Mouse (Mus musculus) effector memory CD4-positive, alpha-beta T cell, adult 5 months (primary cell): ENCODE data around the gene Vmn1r188. TPM values are rescaled to one million over a fixed set of nuclear protein-coding genes. Genes with fewer than 3 reads are reported as not detected.

Experiments used
- polyA plus RNA-seq: library from polyadenylated mRNA; unstranded; fragments of 100-300 nt; shearing (Covaris generic); gene quantifications from one replicate; pipeline ENCODE4 v1.2.1, GENCODE M21; 2017

The Vmn1r188 gene
- polyA plus RNA-seq: not detected

GRCm38 (mm10) chr13:22084140-22084539 lies at the start of gene Vmn1r188:
Gene Vmn1r188 (plus strand): TSS chr13:22084440.

GRCm38 (mm10) chr13:22035267-22036148 lies 48.7 kb upstream of the Vmn1r188 start, which contains the start of the genes Hist1h2ah and Hist1h2bk:
Gene Hist1h2ah (minus strand): TSS chr13:22035568.
Gene Hist1h2bk (plus strand): TSS chr13:22035870.

GRCm38 (mm10) chr13:22041142-22041536 lies 43.1 kb upstream of the Vmn1r188 start, which contains the start of gene Hist1h4i:
Gene Hist1h4i (minus strand): TSS chr13:22041362.

GRCm38 (mm10) chr13:22042568-22043502 lies 41.4 kb upstream of the Vmn1r188 start, which contains the start of the genes Hist1h2ag and Hist1h2bj:
Gene Hist1h2ag (minus strand): TSS chr13:22042944.
Gene Hist1h2bj (plus strand): TSS chr13:22043214.

DNA sequence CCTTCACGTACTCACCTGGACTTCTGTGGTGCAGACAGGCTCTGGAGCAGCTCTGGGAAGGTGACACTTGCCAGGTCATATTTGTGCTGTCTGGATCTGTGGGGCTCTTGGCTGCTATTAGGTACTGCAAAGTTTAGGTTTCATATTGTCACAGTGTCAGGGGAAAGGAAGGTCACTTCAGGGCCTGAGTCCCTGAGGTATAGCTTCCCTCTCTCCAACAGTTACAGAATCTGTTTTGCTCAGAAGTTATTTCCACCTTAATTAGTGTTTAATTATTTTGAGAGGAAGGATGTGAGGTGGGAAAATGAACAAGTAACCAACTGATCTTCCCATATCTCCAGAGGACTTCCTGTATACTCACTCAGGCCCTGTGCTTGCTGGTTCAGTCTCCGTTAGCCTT lies 21.5 kb downstream of the Vmn1r188 start, which contains the start of gene Vmn1r189:
Gene Vmn1r189, minus strand, starts transcription at position 101 of the 400 bp plus-strand sequence.

Other genes with a start within 250 kb of the Vmn1r188 start
- gene Zfp184, start 139.3 kb upstream of the Vmn1r188 start, polyA plus RNA-seq: 0.39 TPM
- not detected for gene Pom121l2, start 103.2 kb upstream of the Vmn1r188 start, polyA plus RNA-seq
- 1.3 TPM for gene Prss16, start 74.7 kb upstream of the Vmn1r188 start, polyA plus RNA-seq
- gene Hist1h2ah, start 48.9 kb upstream of the Vmn1r188 start, polyA plus RNA-seq: 6.2 TPM
- not detected for gene Hist1h2bk, start 48.6 kb upstream of the Vmn1r188 start, polyA plus RNA-seq
- gene Hist1h4i, start 43.1 kb upstream of the Vmn1r188 start, polyA plus RNA-seq: 12.0 TPM
- gene Hist1h2ag, start 41.5 kb upstream of the Vmn1r188 start, polyA plus RNA-seq: 2.9 TPM
- gene Hist1h2bj, start 41.2 kb upstream of the Vmn1r188 start, polyA plus RNA-seq: not detected
- not detected for gene Vmn1r189, start 21.4 kb downstream of the Vmn1r188 start, polyA plus RNA-seq
- gene Vmn1r191, start 99.5 kb downstream of the Vmn1r188 start, polyA plus RNA-seq: 0.10 TPM
- gene Vmn1r192, start 106.7 kb downstream of the Vmn1r188 start, polyA plus RNA-seq: not detected
- gene Vmn1r193, start 138.7 kb downstream of the Vmn1r188 start, polyA plus RNA-seq: not detected
- not detected for gene Vmn1r194, start 159.8 kb downstream of the Vmn1r188 start, polyA plus RNA-seq
- not detected for gene Vmn1r195, start 186.1 kb downstream of the Vmn1r188 start, polyA plus RNA-seq
- gene Vmn1r196, start 205.5 kb downstream of the Vmn1r188 start, polyA plus RNA-seq: not detected
- not detected for gene Vmn1r197, start 240.1 kb downstream of the Vmn1r188 start, polyA plus RNA-seq